Mouse (Mus musculus) brown adipose tissue, adult 24 weeks (tissue): Measurements from ENCODE around the gene Myrfl. TPM values are rescaled to one million over a fixed set of nuclear protein-coding genes. Genes with fewer than 3 reads are reported as not detected.

Experiments
- H3K27ac ChIP-seq: fragments of 200-500 bp; replicated peaks from 2 replicates; pipeline ENCODE4 v1.5.1; 2012; ENCODE audit warnings: low read depth, mild to moderate bottlenecking, low read length
- H3K4me1 ChIP-seq: fragments of 200-500 bp; 2 replicates; pipeline ENCODE4 v1.6.1; 2012; ENCODE audit warnings: low read length, mixed read lengths; ENCODE audit not compliant: control insufficient read depth, insufficient read depth, insufficient read length
- H3K4me3 ChIP-seq: fragments of 200-500 bp; 2 replicates; pipeline ENCODE4 v1.5.1; 2012; ENCODE audit warnings: low read depth, mild to moderate bottlenecking, low read length, moderate library complexity; ENCODE audit not compliant: insufficient read depth
- polyA plus RNA-seq: library from polyadenylated mRNA; stranded (reverse); fragments of >200 nt; gene quantifications from 2 replicates; pipeline ENCODE4 v1.2.4, GENCODE M21; 2012; ENCODE audit not compliant: missing spikeins, insufficient read depth, insufficient read length

The Myrfl gene
- polyA plus RNA-seq, 1 experiment, result not detected

DNA sequence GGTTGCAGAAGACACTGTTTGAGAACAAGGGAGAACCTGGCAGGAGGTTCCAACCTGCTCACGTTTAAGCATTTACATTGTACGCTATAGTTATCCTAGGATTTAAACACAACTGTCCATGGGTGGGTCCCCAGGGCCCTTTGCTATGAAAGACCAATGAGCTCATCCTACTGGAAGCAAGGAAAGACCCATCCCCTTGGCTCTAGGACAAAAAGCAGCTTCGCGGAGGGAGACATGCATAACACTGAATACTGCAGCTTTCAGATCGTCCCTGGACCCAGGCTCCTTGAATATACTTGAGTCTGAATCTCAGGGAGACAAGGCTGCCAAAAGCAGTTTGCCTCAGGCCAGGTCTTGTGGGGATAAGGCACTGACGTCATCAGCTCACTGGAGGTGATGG lies 130.2 kb downstream of the Myrfl start:
- H3K4me3 ChIP-seq, result no peak overlapping the region
- H3K4me1 ChIP-seq, result peaks cover 11% of the 10 kb centered on the region; the same call in 1 of the 2 replicates
- no peak overlapping the region for H3K27ac ChIP-seq

DNA sequence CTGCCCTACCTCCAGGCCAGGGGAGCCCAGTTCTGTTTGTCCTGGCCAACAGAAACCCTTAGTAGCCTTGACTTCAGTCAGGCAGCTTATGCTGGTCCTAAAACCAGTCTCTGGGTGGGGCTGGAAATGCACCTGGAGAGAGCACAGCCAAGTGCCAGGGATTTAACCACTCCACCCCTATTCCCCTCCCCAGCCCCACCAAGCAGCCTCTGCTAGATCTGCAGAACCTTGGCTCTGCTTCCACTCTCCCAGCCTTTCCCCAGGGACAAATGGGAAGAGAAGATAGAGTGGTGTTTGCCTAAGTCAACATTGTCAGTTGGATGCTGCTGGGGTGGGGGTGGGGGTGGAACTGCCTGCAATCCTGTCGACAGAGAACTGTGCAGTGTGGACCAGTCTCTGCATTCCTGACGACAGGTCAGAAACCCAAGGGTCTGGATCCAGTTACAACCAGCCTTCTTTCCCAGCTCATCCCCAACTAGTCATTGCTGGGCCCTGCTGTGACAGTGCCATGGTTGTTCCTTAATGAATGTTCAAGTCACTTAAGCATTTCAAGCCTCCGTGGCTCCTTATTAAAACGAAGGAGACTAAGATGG lies 135.1 kb downstream of the Myrfl start:
- Histone ChIP-seq H3K4me1 (peaks cover 2% of the 10 kb centered on the region; the same call in 1 of the 2 replicates), H3K4me3 (no peak overlapping the region), H3K27ac (no peak overlapping the region)

DNA sequence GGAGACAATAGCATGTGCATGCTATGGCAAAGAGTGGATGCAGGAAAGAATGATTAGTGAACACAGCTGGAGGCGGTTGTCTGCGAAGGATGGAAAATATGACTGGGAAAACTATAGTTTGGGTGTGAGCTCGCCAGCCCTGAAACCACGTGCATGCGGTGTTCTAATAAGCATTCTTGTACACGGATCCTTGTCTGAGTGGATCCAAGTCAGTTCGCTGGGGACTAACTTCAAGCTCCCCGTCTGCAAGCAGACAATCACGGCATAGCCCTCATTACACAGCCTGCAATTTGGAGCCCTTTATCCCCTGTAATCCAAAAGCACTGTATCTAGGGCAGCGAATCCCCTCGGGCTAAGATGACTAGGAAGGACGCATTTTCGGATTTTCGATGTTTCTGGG lies 136.2 kb downstream of the Myrfl start:
- Histone ChIP-seq H3K4me3 (peak overlapping the region; percentile 12; the same call in 1 of the 2 replicates), H3K4me1 (peaks cover 2% of the 10 kb centered on the region; the same call in 1 of the 2 replicates), H3K27ac (no peak overlapping the region)

DNA sequence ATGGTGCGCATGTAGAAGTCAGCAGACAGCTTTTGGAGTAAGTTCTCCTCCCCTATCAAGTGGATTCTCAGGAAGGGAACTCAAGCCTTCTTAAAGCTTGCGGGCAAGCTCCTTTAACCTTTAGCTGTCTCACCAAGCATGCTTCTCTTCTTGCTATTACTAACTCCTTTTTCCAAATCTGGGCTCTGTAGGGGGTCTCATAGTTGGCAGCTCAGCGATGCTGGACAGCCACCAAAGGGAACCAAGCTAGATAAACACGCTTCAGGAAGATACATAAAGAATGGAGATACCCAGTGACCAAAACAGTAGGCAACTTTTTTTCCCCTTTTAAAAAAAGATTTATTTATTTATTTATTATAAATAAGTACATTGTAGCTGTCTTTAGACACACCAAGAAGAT lies 136.9 kb downstream of the Myrfl start:
- Histone ChIP-seq H3K4me3 (no peak overlapping the region), H3K27ac (no peak overlapping the region), H3K4me1 (peaks cover 2% of the 10 kb centered on the region; the same call in 1 of the 2 replicates)

DNA sequence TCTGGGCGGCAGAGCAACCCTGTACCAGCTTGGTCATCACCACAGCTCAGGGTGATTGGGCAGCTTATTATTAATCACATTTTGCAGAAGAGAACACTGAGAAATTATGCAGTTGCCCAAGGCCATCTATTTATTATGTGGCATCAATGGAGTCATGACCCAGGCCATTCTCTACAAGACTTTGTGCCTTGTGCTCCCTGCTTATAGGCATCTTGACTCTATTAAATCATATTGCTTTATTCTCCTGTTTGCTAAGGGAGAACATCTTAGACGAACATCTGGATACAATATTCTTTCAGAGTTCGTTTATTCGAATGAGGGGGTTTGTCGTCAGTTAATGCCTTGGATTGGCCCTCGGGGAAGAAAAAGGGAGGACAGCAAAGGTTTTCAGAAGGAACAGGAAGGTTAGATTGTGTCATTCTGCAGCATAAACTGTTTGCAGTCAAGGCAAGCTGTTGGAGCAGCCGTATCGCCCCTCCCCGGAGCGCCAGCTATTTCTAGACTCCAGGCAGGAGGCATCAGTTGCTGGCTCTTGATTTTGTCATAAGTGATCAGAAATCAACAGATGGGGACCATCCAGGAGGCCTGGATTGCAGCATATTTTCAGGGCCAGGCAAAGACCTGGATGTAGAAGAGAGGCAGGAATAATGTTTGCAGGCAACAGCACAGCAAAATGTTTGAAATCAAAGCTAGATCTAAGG lies 140.7 kb downstream of the Myrfl start:
- no peak overlapping the region for H3K27ac ChIP-seq
- H3K4me1 ChIP-seq, result peaks cover 4% of the 10 kb centered on the region
- H3K4me3 ChIP-seq, result no peak overlapping the region

DNA sequence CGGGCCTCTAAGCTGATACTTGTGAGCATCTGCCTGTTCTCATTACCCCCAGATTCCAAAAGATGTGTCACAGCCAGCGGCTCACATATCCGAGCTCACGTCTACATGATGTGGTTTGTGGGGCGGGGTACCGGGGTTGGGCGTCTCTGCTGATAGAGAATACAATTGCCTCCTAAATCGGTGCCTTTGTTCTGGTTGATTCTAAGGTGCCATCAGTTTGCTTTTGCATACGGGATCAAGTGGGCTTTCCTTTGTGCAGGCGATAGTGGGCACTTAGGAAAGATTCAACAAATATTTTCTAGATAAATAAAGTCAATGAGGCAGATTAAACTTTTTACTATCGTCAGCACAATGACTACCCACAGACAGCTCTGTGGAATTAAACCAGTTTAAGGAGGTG lies 141.8 kb downstream of the Myrfl start:
- Histone ChIP-seq H3K4me3 (no peak overlapping the region), H3K27ac (no peak overlapping the region), H3K4me1 (peaks cover 4% of the 10 kb centered on the region)

DNA sequence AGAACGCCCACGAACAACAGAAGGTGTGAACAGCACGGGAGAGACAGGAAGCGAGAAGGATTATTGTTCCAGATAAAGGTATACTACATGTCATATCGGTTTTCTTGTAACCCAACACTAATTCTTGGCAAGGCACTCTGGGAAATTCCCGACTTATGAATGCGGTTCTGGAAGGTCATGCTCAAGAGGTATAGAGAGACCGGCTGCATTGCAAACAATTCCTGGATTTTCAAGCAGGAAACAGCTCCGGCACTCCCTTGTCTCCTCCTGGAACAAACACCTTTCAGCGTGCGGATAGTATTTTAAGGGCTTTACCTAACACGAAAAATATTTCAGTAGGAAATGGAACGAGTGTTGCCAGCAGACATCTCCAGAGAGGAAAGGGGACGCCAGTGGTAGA lies 145.8 kb downstream of the Myrfl start:
- Histone ChIP-seq H3K4me3 (no peak overlapping the region), H3K4me1 (peaks cover 9% of the 10 kb centered on the region), H3K27ac (peak overlapping the region; percentile 80)

DNA sequence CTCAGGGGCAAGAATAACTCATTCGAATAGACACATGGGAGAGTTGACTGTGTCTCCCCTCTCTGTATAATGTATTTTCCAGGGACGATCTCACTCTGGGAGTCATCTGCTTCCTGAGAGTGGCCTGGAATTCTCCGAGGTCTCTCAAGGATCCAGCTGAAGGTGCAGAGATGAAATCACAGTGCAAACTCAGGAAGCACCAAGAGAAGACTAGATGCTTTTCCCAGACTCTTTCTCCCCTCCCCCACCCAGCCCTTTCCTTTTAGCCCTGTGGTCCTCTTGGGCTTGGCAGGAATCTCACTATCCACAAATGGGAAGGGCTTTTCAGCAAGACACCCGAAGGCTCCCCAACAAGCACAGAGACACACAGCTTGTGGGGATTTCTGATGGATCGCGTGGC lies 146.7 kb downstream of the Myrfl start:
- H3K4me1 ChIP-seq, result peaks cover 9% of the 10 kb centered on the region
- peak overlapping the region; percentile 100 for H3K27ac ChIP-seq
- H3K4me3 ChIP-seq, result no peak overlapping the region

DNA sequence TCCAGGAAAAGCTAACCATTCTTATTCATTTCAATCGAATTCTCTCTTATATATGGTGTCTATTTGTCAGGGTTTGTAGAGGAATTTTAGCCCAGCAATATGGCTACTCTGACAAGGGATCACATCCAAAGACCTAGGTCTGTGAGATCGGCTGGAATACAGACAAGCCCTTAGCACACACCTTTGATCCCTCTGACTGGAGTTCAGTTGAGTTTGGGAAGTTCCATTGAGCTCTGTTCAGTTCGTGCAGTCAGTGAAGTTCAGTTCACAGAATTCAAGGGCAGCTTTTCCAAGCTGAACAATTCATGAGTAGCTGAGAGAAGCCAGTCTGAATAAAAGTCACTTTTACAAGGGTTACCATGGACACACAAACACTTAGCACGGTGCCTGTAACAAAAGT lies 148.0 kb downstream of the Myrfl start:
- peaks cover 9% of the 10 kb centered on the region for H3K4me1 ChIP-seq
- peak overlapping the region; percentile 97; the same call in 1 of the 2 replicates for H3K27ac ChIP-seq
- H3K4me3 ChIP-seq, result no peak overlapping the region

DNA sequence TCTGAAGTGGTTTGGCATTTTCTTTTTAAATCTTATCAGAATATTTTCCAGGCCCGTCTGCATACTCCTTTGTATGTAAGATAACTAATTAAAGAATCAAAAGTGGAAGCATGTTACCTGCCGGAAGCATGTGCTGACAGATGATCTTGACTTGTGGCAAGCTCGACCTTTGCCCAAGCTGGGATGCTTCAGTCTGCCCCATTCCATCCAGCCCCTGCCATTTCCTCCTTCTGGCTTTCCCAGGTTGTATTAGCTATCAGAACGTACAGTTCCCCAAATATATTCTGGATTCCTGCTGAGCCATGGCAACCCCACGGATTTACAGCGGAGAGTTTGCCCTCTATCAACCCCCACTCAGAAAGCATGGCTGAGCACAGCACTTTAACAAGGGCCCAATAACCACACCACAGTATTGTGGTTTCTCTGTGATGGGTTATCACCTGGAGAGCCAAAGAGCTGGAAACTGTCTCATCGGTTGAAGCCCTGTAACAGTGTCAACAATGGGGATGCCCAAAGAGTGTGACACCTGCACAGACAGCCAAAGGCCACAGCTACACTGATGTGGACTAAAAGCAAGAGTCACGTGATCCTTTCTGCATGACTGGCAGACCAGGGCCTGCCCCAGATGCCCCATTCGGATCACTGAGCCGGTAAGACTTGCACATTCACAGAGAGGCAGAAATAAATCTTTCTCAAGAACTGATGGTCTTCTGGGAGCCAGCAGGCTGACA lies 150.3 kb downstream of the Myrfl start:
- Histone ChIP-seq H3K4me3 (no peak overlapping the region), H3K27ac (no peak overlapping the region), H3K4me1 (peaks cover 8% of the 10 kb centered on the region)

DNA sequence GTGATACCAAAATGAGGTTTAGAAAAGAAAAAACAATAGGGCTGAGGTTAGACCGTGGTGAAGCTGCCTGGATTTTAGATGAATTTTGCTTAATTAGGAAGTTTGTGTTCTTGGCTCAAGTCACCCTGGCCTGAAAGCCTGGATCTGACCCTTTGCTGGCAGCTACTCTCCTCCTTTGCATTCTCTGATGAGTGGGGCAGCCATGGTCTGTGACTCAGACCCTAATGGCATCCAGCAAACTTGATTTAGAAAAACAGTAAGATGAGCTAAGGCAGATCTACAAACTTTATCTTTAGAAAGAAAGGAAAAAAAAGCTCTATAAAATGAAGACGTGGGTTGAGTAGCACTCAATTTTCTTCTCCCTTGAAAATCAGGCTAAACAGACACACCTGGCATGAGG lies 154.0 kb downstream of the Myrfl start:
- peaks cover 17% of the 10 kb centered on the region for H3K4me1 ChIP-seq
- no peak overlapping the region for H3K4me3 ChIP-seq
- no peak overlapping the region for H3K27ac ChIP-seq

DNA sequence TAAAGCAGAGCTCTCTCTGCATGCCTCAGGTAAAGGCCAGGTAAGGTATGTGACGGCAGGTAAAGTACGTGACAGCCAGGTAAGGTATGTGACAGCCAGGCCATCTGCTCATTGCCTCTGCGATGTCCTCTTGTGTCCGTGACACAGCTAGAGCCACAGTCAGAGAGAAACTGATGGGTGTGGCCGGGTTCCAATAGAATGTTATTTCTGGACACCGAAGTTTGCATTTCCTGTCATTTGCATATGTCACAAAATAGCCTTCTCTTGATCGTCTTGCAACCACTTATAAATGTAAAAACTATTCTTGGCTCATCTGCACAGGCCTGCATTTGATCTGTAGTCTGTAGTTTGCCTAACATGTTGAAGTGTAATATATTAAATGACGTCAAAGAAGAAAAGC lies 154.5 kb downstream of the Myrfl start:
- no peak overlapping the region for H3K4me3 ChIP-seq
- peaks cover 17% of the 10 kb centered on the region for H3K4me1 ChIP-seq
- no peak overlapping the region for H3K27ac ChIP-seq

DNA sequence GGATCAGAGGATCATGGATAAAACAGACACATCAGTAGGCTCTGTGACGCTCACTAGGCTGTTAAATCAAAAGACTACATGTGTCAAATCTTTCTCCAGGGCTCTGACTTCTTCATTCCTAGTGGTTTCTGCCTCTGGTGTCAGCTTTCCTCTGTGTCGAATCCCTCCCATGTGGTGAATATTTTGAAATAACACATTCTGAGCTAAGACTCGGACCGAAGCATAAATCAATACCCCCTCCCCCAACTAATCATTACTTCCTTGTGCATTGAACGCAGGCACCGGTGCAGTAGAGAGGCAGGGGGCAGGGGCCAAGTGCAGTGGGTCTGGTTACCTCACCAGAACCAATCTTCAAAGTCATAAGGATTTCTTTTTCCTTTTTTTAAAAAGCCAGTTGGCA lies 155.4 kb downstream of the Myrfl start:
- H3K4me3 ChIP-seq, result no peak overlapping the region
- peaks cover 17% of the 10 kb centered on the region for H3K4me1 ChIP-seq
- no peak overlapping the region for H3K27ac ChIP-seq

DNA sequence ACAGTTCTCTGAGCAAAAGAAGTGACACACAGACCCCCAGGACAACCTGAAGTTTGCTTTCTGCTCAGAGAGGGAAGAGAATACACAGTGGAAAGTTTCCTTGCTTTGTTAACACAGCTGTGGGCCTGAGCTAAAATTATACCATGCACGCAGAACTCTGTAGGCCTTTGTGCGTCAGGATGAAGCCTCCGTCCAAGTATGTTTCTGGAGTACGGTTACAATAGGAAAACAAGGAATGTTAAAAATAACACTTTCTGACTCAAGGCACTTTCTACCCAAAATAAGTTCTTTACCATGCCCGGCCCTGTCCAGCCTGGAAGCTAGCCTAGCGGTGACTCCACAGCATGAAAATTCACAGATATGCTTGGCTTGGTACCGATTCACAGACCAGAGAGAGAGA lies 156.6 kb downstream of the Myrfl start:
- peak overlapping the region; percentile 6 for H3K27ac ChIP-seq

DNA sequence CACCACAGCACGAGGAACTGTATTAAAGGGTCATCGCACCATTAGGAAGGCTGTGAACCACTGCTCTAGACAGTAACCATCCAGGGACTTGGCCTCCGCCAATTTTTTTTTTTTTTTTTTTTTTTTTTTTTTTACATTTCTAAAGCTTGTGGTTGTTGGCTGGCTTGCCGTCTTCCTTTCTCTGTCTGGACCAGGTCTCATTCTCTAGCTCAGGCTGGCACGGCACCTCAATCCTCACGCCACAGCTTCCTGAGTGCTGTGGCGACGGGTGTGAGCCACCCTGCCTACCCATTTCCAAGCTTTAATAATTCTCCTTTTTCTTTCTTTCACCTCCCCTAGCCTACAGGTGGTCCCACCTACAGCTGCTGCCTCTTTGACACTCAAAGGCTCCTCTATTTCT lies 158.2 kb downstream of the Myrfl start:
- no peak overlapping the region for H3K4me3 ChIP-seq
- peaks cover 19% of the 10 kb centered on the region for H3K4me1 ChIP-seq
- H3K27ac ChIP-seq, result peak overlapping the region; percentile 52; the same call in 1 of the 2 replicates

More for the DNA sequence above, 156.6 kb downstream of the Myrfl start:
- Histone ChIP-seq H3K4me1 (peaks cover 17% of the 10 kb centered on the region), H3K4me3 (no peak overlapping the region)
